Mouse (Mus musculus) cerebellum, adult 18-20 months (tissue): ENCODE data around the gene Oxct2a.
A peak's percentile ranks its signal among the peaks of the same experiment; 100 is the strongest.
"Not testable (repeated sequence)": the region's sequence is repeated elsewhere in the genome, so short reads cannot be mapped to it uniquely, and the experiment has no call there.

Experiments used
- DNase-seq, 2 experiments: peaks; one replicate each; pipeline ENCODE4 v3.0.0; 2021

Oxct2a gene

DNA sequence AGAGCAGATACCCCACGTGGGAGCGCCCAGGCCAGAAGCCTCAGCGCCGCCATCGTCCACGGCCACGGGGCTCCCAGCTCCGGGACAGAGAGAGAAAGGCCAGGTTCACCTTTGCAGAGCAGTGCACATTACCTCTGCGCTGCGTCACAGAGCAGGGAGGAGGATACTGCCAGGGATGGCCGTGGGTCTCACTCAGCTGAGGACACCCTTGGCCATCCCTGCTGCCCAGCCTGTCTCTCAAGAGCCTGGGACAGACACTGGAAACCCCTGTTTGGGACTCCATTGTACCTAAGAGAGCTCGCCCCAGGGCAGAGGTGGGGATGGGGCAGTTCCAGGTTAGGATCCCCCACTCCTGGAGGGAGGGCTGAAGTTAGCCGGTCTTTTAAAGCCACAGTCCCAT is at the start of gene Oxct2a:
Oxct2a (minus strand) TSS at position 101 of the 400 bp plus-strand sequence.
- DNase-seq, result no peak

DNA sequence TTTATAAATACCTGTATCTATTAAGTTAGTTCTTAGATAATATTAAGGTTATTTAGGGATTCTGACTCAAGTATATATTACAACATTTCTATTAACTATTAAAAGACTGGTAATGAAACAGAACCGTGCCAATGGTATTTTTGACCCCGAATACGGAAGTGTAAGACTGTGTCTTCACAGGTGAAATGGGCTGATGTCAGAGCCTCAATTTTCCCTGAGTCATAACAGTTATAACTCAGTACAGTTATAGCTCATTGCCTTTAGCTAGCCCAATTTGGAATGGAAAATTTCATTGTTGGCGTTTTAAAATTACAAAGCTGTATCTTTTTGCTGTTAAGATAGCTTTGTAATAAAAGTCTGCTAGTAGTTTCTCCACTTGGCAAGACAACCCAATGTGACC is 40.1 kb upstream of the Oxct2a start:
- no peak for DNase-seq

DNA sequence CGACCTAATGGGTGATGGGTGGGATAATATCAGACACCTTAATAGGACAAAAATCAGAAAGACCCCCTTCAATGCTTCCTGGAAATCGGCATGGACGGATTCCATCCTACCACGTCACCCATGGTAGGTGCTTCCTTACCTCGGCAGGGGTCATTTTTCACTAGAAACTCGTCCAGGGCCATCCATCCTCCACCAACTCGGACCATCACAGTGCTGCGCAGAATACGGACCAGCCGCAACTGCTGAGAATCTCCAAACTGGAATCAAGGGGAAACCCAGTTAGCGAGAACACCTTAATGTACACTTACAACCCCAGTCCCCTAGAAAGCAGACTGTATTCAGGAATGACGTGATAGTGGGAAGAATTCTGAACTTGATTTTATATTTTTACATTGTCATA is 37.3 kb upstream of the Oxct2a start:
- DNase-seq, result no peak

- no peak for DNase-seq
Measured at GRCm38 (mm10) chr4:123358613-123359012, 35.2 kb upstream of the Oxct2a start.

DNA sequence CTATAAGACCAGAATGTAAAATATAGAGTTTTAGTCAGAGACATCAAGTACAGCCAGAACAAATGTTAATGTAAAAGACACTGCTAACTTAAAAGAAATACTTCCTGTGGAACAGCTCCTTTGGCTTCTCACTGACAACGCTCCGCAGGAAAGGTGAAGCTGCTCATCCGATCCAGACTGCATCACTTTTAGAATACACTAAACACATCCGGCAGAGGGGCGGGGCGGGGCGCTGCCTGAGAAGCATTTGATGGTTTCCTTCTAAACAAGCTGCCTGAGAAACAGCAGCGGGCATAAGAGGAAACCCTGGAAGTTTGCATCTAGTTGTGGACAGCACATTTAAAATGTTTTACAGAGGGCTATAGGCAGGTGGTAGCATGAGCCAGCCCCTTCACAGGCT is 32.5 kb upstream of the Oxct2a start:
- no peak for DNase-seq

- DNase-seq, result no peak
Measured at GRCm38 (mm10) chr4:123353271-123353877, 29.9 kb upstream of the Oxct2a start.

- no peak for DNase-seq
Measured at GRCm38 (mm10) chr4:123343471-123343789, 20.0 kb upstream of the Oxct2a start.

GRCm38 (mm10) chr4:123342642-123343470 is 19.4 kb upstream of the Oxct2a start, which contains the start of gene Bmp8a:
Bmp8a (minus strand) TSS chr4:123343252.
- DNase-seq, result peak; percentile 9 to 29

GRCm38 (mm10) chr4:123342091-123342641 is 18.7 kb upstream of the Oxct2a start:
- no peak for DNase-seq

GRCm38 (mm10) chr4:123340232-123340631 is 16.8 kb upstream of the Oxct2a start:
- DNase-seq, result no peak

DNA sequence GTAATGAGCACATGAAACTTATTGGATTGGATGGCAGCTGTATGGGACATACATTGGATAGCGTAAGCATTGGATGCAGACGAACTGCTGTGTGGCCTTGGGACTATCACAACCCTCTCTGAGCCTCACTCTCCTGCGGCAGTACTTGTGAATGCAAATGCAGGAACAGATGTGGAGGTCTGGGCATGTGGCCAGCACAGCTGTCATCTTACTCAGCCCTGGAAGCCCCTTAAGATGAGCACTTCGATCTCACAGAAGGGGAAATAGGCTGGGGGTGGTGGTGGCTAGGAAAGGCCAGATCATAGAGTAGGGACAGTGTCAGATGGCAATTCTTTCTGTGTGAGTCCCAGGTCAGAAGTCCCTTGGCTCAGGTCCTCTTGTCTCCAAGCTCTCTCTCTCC is 14.3 kb upstream of the Oxct2a start:
- no peak for DNase-seq

GRCm38 (mm10) chr4:123335796-123336585 is 12.6 kb upstream of the Oxct2a start:
- DNase-seq, result no peak

DNA sequence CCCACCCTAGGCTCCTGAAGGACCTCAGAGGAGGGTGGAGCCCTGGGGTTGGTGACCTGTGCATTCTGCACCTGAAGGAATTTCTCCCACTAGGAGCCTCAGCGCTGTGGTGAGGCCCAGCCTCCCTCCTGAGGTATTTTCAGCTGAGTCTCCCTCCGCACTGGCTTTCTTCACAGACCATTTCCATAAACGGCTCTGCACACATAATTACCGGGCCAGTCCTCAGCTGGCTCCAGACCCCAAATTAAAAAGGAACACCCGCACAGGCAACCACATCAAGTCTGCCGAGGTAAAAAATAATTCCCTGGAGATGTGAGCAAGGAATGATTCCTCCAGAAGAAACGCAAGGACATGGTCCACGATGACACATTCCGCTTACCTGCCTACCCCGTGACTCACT is 11.8 kb upstream of the Oxct2a start:
- DNase-seq, result not testable (repeated sequence)

- no peak for DNase-seq
Measured at GRCm38 (mm10) chr4:123334177-123334576, 10.7 kb upstream of the Oxct2a start.

GRCm38 (mm10) chr4:123333151-123333550 is 9.7 kb upstream of the Oxct2a start:
- no peak for DNase-seq

DNA sequence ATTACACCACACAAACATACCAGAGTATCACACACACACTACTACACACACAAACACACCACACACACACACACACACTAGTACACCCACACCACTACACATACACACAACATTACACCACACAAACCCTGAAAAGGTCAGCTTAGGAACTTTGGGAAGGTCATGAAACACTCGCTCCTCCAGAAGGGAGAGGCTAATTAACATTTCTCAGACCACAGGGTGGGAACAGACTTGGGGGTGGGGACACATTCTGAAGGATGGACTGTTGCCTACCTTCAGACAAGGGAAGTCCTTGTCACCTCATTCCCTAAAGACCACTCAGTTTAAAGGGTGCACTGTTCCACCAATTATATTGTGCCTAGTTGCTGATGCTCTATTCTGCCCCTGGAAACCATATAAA is 8.5 kb upstream of the Oxct2a start:
- not testable (repeated sequence) for DNase-seq

DNA sequence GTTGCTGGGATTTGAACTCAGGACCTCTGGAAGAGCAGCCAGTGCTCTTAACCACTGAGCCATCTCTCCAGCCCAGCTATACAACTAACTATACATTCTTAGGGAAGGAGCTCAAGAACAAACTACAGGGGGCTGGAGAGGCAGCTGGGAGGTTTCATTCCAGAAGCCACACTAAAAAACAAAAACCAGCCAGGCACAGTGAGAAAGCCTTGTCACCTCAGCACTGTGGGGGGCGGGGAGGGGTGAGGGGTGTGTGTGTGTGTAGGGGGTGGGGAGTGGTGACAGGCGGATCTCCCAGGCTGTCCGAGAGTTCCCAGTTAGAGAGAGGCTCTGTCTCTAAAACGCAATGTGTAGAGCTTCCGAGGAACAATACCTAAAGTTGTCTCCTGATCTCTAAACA is 7.9 kb upstream of the Oxct2a start:
- DNase-seq, result no peak

- DNase-seq, result peak; percentile 31 to 39
Measured at GRCm38 (mm10) chr4:123328946-123329345, 5.5 kb upstream of the Oxct2a start.

- DNase-seq, result no peak
Measured at GRCm38 (mm10) chr4:123327630-123328029, 4.2 kb upstream of the Oxct2a start.

GRCm38 (mm10) chr4:123326087-123326486 is 2.7 kb upstream of the Oxct2a start:
- no peak for DNase-seq

DNA sequence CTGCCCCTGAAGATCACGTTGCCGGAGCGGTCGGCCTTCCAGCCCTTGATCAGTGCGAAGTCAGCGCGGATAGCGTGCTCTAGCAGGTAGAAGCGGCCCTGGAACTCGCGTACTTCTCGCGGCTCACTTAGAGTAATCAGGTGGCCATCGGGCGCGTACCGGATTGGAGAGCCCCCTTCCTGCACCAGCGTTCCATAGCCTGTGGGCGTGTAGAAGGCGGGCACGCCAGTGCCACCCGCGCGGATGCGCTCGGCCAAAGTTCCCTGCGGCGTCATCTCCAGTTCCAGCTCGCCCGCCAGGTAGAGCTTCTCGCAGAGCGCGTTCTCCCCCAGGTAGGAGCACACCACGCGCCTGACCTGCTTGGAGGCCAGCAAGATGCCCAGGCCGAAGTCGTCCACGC is 524 bp downstream of the Oxct2a start:
- DNase-seq, result not testable (repeated sequence)

GRCm38 (mm10) chr4:123314497-123314896 is 8.9 kb downstream of the Oxct2a start:
- DNase-seq, result no peak

GRCm38 (mm10) chr4:123313010-123313409 is 10.4 kb downstream of the Oxct2a start:
- DNase-seq, result no peak
